Mouse (Mus musculus) kidney, postnatal 14 days (tissue): ENCODE data around the gene D130040H23Rik.
"Not testable (repeated sequence)": the region's sequence is repeated elsewhere in the genome, so short reads cannot be mapped to it uniquely, and the experiment has no call there.

Source experiments
- DNase-seq: peaks from one replicate; pipeline ENCODE4 v3.0.0; 2022; ENCODE audit warnings: mixed read lengths

D130040H23Rik gene

DNA sequence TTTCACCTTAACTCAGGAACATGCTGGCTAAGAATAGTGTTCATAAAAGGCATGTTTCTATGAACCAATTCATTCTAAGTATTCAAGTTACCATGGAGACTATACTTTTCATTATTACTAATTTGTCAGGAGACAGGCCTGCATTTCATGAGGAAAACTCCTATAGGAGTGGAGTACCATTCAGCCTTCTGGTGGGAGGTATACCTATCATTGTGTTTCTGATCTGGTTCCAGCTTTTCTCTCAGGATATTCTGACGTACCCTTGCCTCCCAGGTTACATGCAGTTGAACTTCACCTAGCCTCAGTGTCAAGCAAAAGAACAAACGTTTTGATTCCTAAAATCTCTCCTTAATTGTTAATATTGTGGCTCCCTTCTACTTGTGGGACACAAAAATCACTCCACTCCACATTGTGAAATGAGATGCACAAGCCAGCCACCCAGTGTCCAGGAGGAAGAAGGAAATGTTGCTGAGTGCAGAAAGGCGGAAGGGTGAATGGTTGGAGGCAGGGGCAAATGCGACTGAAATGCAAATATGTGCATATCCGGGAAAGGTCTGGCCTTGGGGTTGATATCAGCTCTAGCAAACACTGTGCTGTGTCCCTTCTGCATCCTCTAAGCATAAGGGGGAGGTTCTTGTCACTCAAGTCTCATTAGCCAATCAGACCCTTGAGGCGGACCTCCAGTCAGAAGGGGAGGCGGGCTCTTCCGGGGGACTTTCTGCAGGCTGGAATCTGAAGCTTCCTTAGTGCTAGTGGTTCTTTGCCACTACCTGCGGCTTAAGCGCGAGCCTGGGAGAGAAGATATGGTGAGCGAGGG, at the start of gene D130040H23Rik:
TSS of gene D130040H23Rik (plus strand) at position 695 of the 817 bp plus-strand sequence.
- peak; percentile 85 for DNase-seq

DNA sequence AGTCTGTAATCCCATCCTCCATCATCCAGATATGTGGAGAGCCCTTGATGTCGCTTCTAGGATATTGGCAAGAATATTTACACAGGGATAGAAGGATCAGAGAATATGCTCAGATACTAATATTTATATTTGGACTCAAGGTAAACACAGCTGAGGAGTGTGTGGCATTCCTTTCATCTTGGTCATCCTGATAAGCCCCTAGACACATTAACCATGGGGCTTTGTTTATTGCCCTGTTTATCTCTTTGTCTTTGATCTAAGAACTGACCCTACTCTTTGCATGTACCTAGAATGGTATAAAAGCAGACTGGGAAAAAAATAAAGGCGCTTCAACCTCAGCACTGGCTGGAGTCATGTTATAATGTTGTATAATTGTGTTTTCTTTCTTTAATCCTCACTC, 28.3 kb upstream of the D130040H23Rik start:
- DNase-seq, result no peak

DNA sequence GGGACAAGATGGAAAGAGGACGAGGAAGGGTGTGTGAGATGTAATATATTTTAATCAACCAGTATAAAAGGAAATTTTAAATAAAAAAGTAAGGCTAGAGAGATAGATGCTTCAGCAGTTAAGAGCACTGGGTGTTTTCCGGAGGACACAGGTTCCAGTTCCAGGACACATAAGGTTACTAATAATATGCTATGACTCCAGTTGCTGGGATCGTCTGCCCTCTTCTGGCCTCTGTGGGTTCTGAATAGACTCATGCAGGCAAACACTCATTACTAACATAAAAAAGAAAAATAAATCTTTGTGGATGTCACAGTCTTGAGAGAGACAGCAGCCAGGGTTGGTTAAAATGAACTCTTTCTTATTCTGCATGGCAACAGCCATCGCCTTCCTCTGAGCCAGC, 2.4 kb upstream of the D130040H23Rik start:
- peak; percentile 17 for DNase-seq

DNA sequence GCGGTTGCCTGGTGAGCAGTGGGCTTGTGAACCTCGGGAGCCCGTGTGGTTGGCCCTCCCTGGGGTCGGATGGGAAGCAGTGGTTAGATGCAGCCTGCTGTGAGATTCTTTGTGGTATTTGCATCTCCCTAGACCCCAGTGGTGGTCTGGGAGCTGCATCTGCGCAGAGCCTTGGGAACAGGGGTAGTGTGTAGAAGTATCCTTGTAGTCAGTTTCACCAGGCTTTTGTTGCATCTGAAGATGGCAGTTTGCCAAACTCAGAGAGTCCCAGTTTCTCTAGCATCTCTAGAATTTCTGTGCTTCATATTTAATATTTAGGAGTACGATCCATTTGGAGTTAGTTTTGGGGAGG, 299 bp downstream of the D130040H23Rik start:
- no peak for DNase-seq

DNA sequence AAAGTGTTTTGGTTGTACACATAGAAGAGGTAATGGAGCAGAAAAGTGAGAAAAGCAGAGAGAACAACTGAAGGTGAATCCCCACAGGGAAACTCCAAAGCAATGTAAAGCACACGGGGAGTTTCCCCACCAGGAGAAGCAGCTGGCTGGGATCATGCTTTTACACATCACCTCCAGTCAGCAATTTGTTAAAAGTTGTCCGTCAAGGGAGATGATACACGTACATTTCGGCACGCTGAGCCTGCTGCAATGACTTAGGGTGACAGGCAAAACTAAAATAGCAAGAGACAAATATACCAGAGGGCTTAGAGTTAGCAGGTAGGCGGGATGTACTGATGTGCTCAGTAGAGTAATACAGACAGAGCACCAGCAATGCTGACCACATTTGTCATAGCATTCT, 1.6 kb downstream of the D130040H23Rik start:
- DNase-seq, result no peak

DNA sequence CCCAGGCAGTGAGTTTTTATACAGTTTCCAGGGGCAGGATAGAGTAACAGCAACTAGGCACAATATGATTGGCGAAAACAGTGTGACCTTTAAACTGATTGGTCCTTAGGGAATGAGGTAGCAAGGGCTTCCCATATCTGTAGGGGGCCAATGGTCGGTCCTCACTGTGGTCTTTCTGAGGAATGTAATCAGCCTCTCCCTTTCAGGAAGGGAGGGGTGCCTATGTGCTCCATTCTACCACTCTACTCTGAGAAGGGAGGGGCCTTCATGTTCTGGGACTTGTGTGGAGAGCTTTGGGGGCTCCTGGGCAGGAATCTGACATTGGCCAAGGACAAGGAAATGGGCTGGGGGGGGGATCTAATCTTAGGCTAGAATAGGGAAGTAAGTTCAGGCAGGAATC, 53.9 kb downstream of the D130040H23Rik start:
- DNase-seq, result no peak

DNA sequence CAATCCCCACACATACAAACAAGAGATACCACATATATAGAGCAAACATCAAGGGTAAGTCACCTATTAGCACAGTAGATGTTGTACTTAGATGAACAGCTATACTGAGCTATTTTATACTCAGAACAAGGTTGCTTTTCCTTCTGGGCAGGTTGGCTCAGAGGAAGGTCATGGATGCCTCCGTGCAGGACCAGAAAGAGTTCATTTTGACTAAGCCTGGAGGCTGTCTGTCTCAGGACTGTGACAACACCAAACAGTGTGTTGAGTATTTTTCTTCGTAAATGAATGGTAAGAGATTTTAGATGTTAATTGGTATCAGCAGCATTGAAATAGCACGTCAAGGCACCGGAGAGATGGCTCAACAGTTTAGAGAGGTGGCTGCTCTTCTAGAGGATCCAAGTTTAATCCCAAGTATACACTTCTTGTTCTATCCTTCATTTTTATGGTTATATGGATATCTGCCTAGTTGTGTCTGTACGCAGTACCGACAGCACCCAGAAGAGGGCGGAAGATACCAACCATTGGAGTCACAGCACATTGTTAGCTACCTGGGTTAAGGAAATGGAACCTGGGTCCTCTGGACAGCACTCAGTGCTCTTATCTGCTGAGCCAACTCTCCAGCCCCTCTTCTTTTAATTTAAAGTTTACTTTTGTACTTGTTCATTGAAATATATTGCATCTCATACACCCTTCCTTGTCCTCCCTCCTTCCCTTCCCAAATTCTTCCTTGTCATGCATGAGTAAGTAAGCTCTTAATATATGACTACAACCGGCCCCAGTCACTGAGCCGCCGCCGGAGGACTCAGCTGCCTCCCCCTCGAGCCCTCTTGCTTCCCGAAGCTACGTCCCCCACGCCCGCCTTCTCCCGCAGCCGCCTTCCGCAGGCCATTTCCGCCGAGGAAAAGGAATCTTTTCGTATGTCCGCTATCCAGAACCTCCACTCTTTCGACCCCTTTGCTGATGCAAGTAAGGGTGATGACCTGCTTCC, 57.7 kb downstream of the D130040H23Rik start:
- DNase-seq, result peak; percentile 88

DNA sequence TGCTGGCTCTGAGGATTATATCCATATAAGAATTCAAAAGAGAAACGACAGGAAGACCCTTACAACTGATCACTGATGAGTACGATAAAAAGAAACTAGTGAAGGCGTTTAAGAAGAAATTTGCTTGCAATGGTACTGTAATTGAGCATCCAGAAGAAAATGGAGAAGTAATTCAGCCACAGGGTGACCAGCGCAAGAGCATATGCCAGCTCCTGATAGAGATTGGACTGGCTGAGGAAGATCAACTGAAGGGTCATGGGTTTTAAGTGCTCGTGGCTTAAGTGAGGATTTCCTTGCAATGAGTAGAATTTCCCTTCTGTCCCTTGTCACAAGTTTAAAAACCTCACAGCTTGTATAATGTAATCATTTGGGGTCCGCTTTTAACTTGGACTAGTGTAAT, 58.4 kb downstream of the D130040H23Rik start:
- DNase-seq, result not testable (repeated sequence)
